Mouse (Mus musculus): ENCODE measurements around the gene Crybg1.

The Crybg1 gene

DNA sequence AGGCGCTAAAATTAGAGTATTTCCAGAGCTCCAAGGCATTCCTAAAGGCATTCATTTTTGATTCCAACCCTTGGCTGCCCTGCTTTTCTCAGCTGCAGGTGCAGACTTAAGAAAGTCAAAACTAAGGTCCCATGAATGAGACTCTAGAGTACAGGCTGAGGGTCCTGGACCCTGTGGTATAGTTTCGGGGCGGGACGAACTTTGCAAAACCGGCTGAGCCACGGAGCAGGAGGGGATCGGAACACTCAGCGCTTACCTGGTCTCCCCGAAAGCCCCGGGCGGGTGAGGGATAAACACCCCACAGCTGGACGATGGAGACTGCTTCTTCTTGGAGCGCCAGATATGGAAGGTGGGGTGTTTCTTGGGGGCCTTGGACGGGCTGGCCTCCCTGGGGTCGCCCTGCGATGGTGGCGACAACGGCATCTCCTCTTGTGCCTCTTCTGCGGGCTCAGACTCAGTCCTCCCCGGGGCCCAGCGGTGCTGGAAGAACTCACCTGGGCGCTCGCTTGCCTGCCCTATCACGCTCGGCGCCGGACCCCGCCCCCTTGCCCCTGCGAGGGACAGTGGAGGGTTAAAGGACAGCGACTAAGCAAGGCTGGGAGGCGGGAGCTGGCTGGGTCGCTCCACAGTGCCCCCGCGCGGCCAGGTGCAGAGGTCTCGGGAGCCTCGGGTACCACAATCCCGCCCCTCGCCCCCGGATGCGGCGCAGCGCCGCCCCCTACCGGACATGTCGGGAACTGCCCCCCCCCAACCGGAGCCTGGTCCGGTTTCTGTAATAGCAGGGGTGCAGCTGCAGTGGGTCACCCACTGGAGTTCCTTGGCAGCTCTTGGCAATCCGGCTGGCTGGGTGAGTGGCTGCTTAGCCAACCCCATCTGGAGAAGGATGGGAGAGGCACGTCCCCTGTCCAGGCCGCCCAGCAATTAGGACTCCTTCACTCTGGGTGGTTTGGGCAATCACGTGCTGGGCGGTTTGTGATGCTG, at the start of gene Crybg1:
Crybg1 (minus strand) TSS at position 517 of the 981 bp plus-strand sequence.
- peak; percentile 67 for DNase-seq

DNA sequence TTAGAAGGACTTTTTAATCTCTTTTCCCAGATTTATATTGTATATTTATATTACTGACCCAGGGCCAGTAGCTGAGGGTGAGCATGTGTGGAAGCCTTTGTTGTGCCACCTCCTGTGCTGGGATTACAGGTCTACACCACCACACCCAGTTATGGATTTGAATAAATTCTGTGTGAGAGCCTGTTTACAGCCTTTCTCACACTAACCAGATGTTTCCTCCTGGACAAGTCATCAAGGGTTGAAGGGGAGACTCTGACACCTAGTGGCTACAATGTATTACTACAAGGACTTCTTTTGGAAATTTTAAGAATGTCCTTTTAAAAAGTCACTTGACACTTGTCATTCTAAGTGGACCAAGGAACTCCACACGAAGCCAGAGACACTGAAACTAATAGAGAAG, 28.7 kb upstream of the Crybg1 start:
- peak; percentile 24 for DNase-seq

DNA sequence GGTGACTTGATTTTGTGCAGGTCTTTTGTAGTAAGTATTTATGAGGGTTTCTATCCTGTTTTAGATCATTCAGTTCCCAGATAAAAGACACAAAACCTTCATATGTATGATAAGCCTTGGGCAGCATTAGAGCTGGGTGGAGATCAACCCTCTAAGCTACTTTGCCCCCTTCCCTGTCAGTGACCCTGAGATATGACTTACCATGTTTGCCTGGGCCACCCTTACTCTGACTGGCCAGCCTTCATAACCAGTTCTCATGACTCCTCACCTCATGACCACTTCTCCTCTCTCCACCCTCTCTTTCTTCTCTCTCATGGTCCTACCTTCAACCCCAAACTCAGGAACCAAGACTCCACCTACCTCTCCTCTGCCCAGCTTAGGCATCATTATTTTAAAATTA, 27.9 kb upstream of the Crybg1 start:
- no peak for DNase-seq

DNA sequence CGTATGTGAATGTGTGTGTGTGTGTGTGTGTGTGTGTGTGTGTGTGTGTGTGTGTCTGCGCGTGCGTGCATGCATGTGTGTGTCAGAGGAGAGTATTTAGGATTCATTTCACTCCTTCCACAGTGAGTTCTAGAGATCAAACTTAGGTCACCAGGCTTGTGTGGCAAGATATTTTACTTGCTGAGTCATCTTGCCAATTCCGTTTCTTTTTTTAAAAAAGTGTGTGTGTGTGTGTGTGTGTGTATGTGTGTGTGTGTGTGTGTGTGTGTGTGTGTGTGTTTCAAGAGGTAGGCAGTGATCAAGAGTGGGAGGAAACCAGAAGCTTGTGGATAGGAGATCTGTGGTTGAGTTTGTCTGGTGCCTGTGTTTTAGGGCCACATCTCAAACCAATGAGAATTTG, 27.5 kb upstream of the Crybg1 start:
- no peak for DNase-seq

DNA sequence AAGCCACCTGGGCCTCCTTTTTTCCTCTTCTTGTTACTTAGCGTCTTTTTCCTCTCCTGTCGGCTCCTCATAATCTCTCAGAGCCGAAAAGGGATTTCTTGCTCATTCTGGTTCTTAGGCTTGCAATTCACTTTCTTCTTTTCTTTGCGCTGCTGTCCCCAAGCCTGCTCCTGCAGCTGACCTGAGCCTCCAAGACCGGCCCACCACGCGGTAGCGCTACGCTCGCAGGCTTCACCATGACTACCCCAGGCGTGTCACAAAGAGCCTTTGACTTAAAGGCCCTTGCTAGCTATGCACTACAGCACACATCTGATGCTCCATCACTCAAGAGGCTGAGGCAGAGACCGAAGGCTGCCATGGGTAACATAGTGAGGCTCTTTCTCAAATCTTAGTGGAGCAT, 21.5 kb upstream of the Crybg1 start:
- DNase-seq, result no peak

DNA sequence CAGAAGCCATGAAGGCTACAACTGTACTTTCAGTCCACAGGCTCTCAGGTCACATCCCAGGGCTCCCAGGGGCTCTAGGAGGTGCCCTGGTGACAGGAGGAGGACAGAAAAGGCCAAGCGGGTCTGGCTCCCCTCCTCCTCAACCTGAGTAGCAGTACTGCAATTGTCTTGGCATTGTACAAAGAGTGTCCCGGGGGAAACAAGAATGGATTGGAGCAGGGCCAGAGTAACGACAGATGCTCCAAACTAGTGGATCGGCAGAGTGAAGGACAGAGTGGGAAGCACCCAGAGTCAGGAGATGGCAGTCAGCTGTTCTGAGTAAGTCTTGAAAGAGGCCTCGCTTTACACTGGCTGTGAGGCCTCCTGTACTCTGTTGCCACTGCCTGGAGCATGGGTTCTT, 18.4 kb upstream of the Crybg1 start:
- no peak for DNase-seq

DNA sequence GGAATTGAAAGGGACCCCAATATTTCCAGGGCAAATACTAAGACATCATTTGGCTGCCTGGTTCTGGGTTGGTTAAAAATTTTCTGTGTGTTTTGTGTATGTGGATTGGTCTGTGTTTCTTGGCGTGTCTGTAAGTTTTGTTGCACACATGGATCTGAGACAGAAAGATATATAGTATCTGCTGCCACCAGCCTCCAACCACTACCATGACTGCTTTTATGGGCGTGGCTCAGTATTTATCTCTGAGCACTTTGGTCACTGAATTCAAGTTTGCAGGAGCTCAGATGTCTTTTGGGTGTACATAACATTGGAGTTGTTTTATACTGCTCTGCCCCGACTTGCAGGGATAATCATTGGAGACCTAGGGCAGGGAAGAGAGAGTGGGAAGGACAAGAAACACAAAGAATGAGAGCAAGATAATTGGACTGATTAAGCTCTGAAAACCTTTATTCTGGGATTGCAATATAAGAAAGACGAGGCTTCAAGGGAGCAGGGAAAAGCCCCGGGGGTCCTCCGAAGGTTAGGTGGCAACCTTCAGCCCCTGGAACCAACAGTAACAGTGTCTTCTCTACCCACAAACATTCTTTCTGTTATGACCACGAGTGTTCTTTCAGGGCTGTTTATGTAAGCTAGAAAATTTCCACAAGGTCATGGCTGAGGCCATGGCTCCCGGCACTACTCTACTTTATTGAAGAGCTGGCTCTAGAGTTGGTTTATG, 15.8 kb upstream of the Crybg1 start:
- DNase-seq, result no peak

DNA sequence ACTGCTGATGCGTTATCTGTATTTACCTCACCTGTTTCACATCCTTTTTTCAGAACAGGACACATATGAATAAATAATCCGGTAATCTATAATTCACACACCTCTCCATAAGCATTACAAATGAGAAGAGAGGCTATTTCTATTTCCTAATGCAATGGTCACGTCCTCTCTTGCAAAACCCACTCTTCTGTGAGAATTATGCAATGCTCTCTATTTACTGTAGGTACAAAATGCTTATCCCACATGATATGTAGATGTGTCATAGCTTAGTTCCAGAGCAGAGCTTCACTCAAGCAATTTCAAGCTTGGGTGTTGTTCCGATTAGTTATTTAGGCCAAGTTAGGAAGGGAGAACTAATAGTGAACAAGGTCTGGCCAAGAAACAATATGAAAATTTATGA, 14.4 kb upstream of the Crybg1 start:
- DNase-seq, result no peak

DNA sequence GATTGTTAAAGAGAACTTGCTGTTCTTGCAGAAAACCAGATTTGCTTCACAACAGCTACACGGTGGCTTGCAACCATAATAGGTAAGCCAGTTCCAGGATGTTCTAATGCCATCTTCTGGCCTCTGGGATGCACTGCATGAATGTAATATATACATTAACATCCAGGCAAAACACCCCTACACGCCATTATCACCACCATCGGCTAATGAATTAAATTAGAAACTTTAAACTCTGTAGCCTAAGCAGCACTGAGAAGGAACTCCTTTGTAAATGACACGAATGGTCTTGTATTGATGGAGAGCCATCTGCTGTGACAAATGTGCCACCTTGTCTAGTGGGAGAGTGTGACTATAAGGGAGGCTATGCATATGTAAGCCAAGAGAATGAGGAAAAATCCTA, 11.5 kb upstream of the Crybg1 start:
- DNase-seq, result no peak

DNA sequence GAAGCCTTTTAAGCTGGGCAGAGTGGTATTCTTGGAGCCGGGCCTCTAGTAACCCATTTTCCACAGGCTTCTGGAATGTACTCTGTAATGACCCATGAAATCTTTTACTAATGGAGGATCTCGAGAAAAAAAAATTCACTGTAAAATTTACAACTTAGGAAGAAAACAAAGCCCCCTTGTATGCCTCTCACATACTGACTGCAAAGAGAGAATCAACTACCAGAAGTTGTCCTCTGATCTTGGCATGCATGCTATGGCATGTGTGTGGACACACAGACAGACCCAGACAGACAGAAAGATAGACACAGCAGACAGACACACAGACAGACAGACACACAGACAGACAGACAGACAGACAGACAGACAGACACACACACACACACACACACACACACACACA, 8.8 kb upstream of the Crybg1 start:
- DNase-seq, result no peak

DNA sequence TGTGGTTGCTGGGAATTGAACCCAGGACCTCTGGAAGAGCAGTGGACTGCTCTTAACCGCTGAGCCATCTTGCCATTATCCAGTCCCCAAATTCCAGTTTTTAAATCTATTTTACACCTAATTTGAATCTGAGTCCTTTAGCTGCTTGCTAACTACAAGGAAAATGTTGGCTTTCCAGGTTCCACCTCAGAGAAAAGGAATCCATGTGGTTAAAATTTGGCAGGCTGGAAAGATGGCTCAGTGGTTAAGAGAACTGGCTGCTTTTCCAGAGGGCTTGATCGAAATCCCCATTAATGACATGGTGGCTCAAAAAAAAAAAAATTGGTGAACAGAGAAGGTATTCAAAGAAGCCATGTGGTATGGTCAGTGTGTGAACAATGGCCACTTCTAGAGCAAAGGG, 1.8 kb upstream of the Crybg1 start:
- DNase-seq, result no peak

DNA sequence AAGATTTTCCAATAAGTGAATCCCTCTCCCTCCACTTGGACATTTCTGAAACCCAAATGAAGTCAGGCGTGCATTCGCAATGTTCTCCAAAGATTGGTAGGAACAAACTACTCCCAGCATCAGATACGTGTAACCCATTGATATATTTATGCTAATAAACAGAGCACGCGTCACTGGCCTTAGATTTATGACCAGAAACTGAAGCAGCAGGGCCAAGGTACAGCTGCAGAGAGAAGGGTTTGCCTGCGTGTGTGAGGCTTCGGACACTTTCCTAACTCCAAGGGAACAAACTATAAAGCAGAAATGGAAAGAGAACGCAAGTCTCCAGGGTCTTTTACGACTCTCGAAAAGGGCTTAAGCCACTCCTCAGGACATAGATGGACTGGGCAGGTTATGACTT, 5.3 kb downstream of the Crybg1 start:
- DNase-seq, result no peak

DNA sequence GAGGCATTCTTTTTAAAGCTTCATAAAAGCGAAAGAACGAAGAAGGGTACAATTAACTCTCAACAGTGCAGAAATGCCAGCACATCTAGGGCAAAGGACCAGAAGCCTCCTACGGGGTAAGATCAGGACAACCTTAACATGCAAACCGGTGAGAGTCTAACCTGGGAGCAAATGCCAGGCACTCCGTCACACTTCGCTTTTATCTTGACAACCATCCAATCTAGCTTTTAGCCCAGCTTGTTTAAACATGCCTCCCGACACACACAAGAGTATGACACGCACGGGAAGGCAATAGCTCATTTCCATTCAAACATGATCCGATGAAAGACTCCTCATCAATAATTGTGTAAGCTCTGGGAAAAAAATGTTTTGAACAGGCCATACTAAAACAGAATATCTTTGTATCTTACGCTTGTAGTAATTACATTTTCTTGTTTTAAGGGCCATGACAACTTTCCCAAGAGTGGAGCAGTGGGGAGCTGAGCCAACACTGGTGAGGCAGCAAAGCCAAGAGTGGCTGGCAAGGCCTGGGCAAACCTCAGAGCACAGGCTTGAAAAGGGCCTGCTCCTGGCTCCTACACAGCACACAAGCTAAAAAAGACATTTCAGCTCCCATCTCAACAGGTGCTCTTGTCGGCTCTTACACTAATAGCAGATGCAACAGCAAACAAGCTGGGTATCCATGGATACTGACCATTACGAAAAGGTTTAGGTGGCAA, 10.4 kb downstream of the Crybg1 start:
- DNase-seq, result no peak

DNA sequence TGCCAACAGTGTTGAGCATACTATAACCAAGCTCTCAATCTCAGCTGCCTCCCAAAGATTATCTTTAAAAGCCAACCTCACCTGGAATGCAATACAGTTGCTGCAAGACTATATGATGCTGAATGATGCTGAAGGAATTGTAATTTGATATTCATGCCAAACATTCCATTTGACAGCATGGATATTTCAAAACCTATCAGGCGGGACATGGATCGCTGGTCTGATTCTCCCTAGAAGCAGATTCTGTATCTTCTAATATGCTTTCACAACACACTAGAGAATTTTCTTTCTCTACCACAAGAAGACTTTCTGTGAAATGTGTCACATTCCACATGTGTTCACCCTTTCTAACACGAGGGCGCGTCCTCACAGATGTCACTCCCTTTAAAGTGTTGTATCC, 22.6 kb downstream of the Crybg1 start:
- DNase-seq, result no peak

DNA sequence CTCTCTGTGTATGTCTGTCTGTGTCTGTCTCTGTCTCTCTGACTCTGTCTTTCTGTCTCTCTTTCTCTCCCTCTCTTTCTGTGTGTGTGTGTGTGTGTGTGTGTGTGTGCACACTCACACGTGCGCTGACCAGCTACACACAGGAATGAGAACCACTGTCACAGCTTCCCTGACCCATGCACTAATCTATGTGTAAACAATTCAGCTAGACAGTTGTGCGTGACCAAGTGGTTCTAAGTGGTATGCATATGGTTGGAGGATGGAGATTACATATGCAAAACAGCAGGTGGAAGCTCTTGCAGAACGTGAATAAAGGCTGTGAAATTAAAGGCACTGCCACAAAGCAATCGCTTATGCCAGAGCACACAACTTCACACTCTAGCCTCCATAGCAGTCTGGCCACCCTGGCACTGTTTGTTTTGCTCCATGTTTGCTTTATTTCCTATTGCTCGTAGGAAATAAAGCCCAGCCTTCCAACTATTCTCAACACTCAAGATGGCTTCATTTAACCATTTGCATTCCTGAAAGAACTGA, 24.2 kb downstream of the Crybg1 start:
- DNase-seq, result no peak

DNA sequence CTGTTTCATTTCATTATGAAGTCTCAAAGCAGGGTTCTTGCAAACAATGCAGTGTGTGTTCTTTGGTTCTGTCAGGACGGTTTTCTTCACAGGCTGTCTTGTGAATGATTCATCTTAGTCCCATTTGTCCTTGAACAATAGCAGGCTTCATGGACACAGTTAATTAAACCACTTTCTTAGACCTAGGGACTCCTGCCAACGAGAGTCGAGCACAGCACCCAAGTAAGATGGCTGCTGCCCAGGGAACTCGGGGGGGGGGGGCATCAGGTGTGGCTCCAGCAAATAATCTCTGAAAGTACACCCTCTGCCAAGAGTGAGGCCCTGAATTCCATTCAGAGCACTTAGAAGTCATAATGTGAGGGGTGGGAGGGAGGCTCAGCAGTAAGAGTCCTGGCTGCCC, 30.0 kb downstream of the Crybg1 start:
- DNase-seq, result no peak

DNA sequence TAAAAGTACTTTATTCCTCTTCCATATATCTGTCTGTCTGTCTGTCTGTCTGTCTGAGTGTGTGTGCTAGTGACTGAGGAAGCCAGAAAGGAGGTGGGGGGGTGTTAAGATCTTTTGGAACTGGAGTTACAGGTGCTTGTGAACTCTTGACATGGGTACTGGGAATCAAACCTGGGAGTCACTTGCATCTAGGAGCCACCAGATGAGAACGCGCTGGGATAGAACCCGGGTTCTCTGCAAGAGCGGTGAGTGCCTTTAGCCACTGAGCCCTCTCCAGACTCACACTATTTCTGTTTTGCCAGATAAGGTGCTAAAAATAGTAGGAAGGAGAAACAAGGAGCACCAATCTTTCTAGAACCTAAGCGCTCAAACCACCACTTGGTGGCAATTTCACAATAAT, 31.9 kb downstream of the Crybg1 start:
- no peak for DNase-seq

DNA sequence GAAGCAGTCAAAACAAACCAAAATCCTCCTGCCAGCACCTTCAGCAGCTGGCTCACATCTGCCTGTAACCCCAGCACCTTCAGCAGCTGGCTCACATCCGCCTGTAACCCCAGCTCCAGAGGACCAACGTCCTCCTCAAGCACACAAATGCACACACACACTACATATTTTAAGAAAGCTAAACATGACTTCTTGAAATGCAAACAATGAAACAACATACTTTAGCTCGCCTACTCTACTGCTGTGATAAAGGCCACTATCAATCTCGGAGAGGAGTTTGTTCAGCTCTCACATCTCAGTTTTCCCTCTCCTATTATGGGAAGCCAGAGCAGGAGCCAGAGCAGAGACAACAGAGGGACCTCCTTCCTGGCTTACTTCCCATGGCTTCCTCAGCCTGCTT, 34.0 kb downstream of the Crybg1 start:
- no peak for DNase-seq

DNA sequence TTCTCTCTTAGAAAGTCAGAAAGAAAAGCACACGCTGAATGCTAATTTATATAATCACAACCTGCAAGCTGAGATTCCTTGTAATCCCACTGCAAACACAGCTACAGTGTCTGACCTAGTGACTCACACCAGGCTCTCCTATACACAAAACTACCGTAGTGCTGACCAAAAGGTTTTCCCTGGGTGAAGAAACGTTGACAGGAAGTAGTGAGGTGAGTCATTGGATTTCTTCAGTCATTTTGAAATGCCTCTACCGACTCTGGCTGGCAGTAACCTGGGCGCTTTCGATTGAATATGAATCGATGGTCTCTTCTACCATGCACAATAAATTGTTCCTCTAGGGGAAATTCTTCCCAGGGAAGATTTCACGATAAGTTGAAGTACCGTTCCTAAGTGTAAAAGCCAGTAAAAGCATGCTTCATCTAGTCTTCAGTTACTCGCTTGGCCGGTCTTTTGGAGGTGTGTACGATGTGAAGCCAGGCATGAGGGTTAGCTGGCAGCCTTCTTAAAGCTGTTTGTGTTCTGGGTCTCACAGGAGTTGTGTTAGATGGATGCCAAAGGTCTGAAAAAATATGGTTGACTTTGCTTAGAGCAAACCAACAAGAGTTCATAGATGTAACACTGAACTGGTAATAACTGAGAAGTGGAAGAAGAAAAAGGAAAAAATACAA, 36.5 kb downstream of the Crybg1 start:
- DNase-seq, result no peak

DNA sequence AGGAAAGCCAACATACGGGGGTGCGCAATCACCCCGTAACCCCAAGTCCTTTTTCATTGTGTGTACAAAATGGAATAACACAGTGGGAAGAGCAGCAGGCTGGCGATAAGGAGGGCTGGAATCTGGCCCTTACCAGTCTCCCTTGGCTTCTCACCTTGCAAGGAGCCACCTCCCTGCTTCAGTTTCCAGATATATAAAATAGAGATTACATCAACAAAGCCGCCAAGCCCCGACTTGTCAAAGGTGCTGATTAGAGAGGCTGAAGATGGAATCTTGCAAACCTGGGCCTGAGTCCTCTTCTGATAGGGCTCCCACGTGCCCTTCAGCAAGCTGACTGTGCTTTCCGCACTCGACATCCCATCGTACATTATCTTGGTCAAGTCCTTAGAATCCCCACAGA, 37.5 kb downstream of the Crybg1 start:
- no peak for DNase-seq

DNA sequence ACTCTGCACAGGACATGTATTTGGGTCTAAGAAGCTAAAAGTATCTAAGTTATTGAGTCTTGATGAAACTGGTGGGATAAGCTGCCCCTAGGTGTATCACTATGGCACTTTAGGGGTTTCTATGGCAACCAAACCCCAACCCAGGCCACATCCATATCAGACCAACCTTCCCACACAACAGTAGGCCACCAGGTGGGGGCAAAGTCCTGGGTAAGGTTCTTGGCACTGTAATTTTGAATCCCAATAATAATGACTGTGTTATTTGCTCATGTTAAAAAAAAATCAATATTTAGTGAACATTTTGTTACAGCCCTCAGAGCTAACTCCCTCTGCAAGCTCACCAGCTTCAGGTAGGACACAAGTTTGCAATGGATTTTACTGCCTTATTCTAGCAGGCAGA, 38.2 kb downstream of the Crybg1 start:
- no peak for DNase-seq

DNA sequence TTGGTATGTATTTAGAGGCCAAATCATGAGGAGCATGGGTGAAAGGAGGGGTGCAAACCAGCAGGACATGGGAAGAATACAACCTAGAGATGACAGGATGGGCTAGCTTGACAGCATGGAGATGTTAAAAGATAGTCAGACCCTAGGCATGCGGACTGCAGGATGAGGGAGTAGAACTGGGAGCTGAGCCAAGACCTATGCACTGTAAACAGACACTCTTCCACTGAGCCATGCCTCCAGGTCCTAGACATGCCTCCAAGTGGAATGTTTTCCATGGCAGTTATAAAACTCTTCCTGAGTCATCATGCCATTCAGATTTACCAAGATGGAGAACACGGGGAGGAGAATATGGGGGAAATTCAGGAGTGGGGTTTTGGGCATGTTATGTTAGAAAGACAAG, 53.9 kb downstream of the Crybg1 start:
- no peak for DNase-seq

DNA sequence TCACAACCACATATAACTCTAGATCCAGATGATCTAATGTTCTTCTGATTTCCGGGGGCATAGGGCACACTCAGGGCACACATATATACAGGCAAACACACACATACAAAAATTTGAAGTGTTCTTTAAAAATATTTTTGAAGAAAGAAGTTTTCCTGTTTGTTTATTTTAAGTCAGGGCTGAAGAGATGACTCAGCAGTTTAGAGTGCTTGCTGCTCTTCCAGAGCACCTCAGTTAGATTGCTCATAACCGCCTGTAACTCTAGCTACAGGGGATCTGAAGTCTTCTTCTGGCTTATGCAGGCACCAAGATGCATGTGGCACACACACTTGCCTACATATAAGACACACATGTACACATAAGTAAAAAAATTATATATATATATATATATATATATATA, 56.9 kb downstream of the Crybg1 start:
- no peak for DNase-seq
